Mouse (Mus musculus) heart, embryonic 14.5 days (tissue): ENCODE data around the gene Kcnk4. TPM values are rescaled to one million over a fixed set of nuclear protein-coding genes. Genes with fewer than 3 reads are reported as not detected.

Source experiments
- ATAC-seq: fragments of 200-750 bp; cut with Nextera tagmentation; 2 replicates; pipeline ENCODE4 v1.8.0; 2017; ENCODE audit warnings: low read depth, moderate TSS enrichment; ENCODE audit not compliant: insufficient number of reproducible peaks, insufficient read depth, low FRiP score
- H3K27ac ChIP-seq, 2 experiments: fragments of 200-500 bp in 1 of 2; fragments of 300-500 bp in 1 of 2; sonication (generic) in 1 of 2; replicated peaks in 1 of 2; 2 replicates each; pipeline ENCODE4 v1.5.1; 2012 to 2014; ENCODE audit warnings: low read depth in 2 of 2, low read length in 2 of 2, control low read depth in 1 of 2, mild to moderate bottlenecking in 1 of 2, mixed read lengths in 1 of 2; ENCODE audit not compliant: control insufficient read depth in 1 of 2, insufficient read depth in 1 of 2
- H3K27me3 ChIP-seq: fragments of 300-500 bp; sonication (generic); 2 replicates; pipeline ENCODE4 v1.6.1; 2014; ENCODE audit warnings: mild to moderate bottlenecking, low read length, control low read depth; ENCODE audit not compliant: control insufficient read depth, insufficient read depth
- H3K36me3 ChIP-seq: fragments of 300-500 bp; sonication (generic); 2 replicates; pipeline ENCODE4 v1.6.1; 2014; ENCODE audit warnings: mild to moderate bottlenecking, control low read depth, low read length, mixed read lengths; ENCODE audit not compliant: control insufficient read depth, insufficient read depth
- H3K4me1 ChIP-seq, 2 experiments: fragments of 200-500 bp in 1 of 2; fragments of 300-500 bp in 1 of 2; sonication (generic) in 1 of 2; 2 replicates each; pipeline ENCODE4 v1.6.1; 2012 to 2014; ENCODE audit warnings: low read length in 2 of 2, control low read depth in 1 of 2, mixed read lengths in 1 of 2; ENCODE audit not compliant: control insufficient read depth in 2 of 2, insufficient read depth in 2 of 2
- H3K4me2 ChIP-seq: fragments of 300-500 bp; sonication (generic); 2 replicates; pipeline ENCODE4 v1.6.1; 2014; ENCODE audit warnings: mild to moderate bottlenecking, low read length
- H3K4me3 ChIP-seq, 2 experiments: fragments of 200-500 bp in 1 of 2; fragments of 300-500 bp in 1 of 2; sonication (generic) in 1 of 2; 2 replicates each; pipeline ENCODE4 v1.5.1; 2012 to 2014; ENCODE audit warnings: low read length in 2 of 2, mild to moderate bottlenecking in 2 of 2, control low read depth in 1 of 2, low read depth in 1 of 2, moderate library complexity in 1 of 2; ENCODE audit not compliant: control insufficient read depth in 1 of 2, insufficient read depth in 1 of 2
- H3K9ac ChIP-seq: fragments of 300-500 bp; sonication (generic); 2 replicates; pipeline ENCODE4 v1.6.1; 2014; ENCODE audit warnings: mild to moderate bottlenecking, low read length
- H3K9me3 ChIP-seq: fragments of 300-500 bp; sonication (generic); 2 replicates; pipeline ENCODE4 v1.6.1; 2016; ENCODE audit warnings: low read length, control low read depth; ENCODE audit not compliant: control insufficient read depth
- WGBS: fragments of 180-500 bp; shearing (Covaris S2); extraction: QIAGEN DNeasy Blood & Tissue Kit; methylation state at CpG from one replicate; pipeline ENCODE4 v1.1.7; 2014; 5-methylcytosine and 5-hydroxymethylcytosine counted together
- polyA plus RNA-seq: library from polyadenylated mRNA; unstranded; fragments of >200 nt; fragmentation: Nextera tagmentation; extraction: Ambion mirVana; gene quantifications from 2 replicates; pipeline ENCODE4 v1.2.1, GENCODE M21; 2014

The Kcnk4 gene
- polyA plus RNA-seq, 1 experiment from 2014 or later: 0.27 TPM

- Histone ChIP-seq H3K9ac (peak within 1 kb of the TSS; percentile 94), H3K36me3 (peaks cover 20% of the 10 kb centered on the region), H3K9me3 (peaks cover 5% of the 10 kb centered on the region; the same call in 1 of the 2 replicates), H3K4me1 (peaks cover 16 to 45% of the 10 kb centered on the region in 2 experiments), H3K4me3 (peak within 1 kb of the TSS; percentile 80 to 82), H3K27me3 (peaks cover 24% of the 10 kb centered on the region), H3K27ac (peak within 1 kb of the TSS; percentile 87 to 96), H3K4me2 (peak within 1 kb of the TSS; percentile 85)
- under 1% methylated on average over 59 of the region's 66 CpGs for WGBS
- ATAC-seq: peak; percentile 93
Measured at GRCm38 (mm10) chr19:6921647-6922567, 12.4 kb downstream of the Kcnk4 start, which contains the start of gene Esrra. Gene Esrra, minus strand, starts transcription at chr19:6921813.

GRCm38 (mm10) chr19:6920741-6921636, 13.3 kb downstream of the Kcnk4 start:
- Histone ChIP-seq H3K9me3 (peaks cover under 1% of the 10 kb centered on the region; the same call in 1 of the 2 replicates), H3K27ac (peak overlapping the region; percentile 70 to 96), H3K4me2 (peak overlapping the region; percentile 85), H3K4me1 (peaks cover 16 to 36% of the 10 kb centered on the region in 2 experiments), H3K27me3 (peaks cover 15% of the 10 kb centered on the region), H3K9ac (peak overlapping the region; percentile 94), H3K4me3 (peak overlapping the region; percentile 80 to 82), H3K36me3 (peaks cover 28% of the 10 kb centered on the region)
- WGBS: 2% methylated on average over 44 of the region's 48 CpGs
- peak; percentile 0; the same call in 1 of the 2 replicates for ATAC-seq

DNA sequence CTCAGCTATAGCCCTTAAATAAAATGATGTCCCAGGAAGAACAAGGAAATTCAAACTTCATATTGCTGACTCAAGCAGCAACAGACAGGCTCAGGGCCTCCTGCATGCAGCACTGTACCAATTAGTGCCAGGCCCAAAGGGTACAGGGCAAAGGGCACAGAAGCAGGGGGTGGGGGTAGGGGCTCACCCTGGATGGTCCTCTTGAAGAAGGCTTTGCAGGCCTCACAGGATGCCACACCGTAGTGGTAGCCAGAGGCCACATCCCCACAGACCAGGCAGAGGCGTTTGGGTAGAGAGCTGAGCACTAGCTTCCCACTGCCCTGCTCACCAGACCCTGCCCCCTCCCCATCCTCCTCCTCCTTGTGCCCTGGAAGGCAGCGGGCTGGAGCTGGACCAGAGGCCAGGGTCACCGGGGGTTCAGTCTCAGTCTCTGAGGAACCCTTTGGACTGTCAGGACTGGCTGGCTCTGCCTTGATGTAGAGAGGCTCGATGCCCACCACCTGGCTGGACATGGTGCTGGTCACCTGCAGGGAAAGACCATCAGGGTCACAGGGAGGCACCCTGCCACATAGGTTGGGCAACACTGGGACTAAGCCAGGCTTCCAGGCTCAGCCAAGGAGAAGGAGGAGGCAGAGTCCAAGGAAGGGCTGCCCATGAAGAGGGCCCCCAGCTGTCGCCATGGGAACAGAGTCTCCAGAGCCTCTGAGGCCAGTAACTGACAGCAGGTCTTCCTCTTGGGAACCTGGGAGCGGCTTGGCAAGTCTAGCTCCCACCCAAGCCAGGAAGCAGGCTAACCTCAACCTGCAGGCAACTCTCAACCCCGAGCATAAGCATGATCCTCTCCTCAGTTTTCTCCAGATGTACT, 14.2 kb downstream of the Kcnk4 start:
- Histone ChIP-seq H3K36me3 (peaks cover 32% of the 10 kb centered on the region), H3K27ac (peak overlapping the region; percentile 7 to 96; a peak in 2 of 4 replicates), H3K4me3 (peak overlapping the region; percentile 80 to 82), H3K9me3 (no peaks in the 10 kb centered on the region), H3K9ac (peak overlapping the region; percentile 94), H3K4me2 (peak overlapping the region; percentile 85), H3K27me3 (peaks cover 6% of the 10 kb centered on the region), H3K4me1 (peaks cover 13 to 39% of the 10 kb centered on the region in 2 experiments)
- 40% methylated on average over 8 of the region's 8 CpGs for WGBS
- ATAC-seq: no peak

- Histone ChIP-seq H3K4me3 (no peak overlapping the region), H3K9ac (no peak overlapping the region; the same call in 1 of the 2 replicates), H3K36me3 (peaks cover 34% of the 10 kb centered on the region), H3K4me1 (peaks cover 13 to 32% of the 10 kb centered on the region in 2 experiments), H3K9me3 (no peaks in the 10 kb centered on the region), H3K27me3 (no peaks in the 10 kb centered on the region), H3K27ac (0 out of 4 replicates have a peak overlapping the region, but pooled peaks of 1 of the 2 experiments have one; percentile 96), H3K4me2 (peak overlapping the region; percentile 85)
- no peak for ATAC-seq
Measured at GRCm38 (mm10) chr19:6919431-6919830, 14.9 kb downstream of the Kcnk4 start.

GRCm38 (mm10) chr19:6918321-6918720, 16.0 kb downstream of the Kcnk4 start:
- H3K36me3 ChIP-seq: peaks cover 45% of the 10 kb centered on the region
- 93% methylated on average over 4 of the region's 4 CpGs for WGBS
- no peaks in the 10 kb centered on the region for H3K27me3 ChIP-seq
- no peak for ATAC-seq
- peaks cover 13 to 32% of the 10 kb centered on the region in 2 experiments for H3K4me1 ChIP-seq
- H3K9ac ChIP-seq: no peak overlapping the region
- no peaks in the 10 kb centered on the region for H3K9me3 ChIP-seq
- H3K4me2 ChIP-seq: no peak overlapping the region
- H3K4me3 ChIP-seq: no peak overlapping the region
- H3K27ac ChIP-seq: no peak overlapping the region

DNA sequence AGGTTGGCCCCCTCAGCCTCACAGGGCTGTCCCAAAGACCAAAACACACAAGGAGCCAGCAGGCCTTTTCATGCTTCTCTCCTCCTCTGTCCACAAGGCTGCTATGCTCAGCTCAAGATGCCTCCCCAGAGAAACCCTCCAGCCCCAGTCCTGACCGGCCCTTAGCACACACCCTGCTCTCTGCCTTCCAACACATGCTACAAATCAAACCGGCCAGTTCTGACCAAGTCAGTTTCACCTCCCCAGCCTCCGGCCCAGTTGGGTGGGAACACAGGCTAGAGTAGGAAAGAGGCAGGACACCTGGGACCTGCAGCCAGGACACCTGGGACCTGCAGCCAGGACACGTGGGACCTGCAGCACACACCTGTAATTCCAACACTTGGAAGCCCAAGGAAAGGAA, 17.8 kb downstream of the Kcnk4 start:
- Histone ChIP-seq H3K36me3 (peaks cover 64% of the 10 kb centered on the region), H3K4me1 (peaks cover 7 to 22% of the 10 kb centered on the region in 2 experiments), H3K9ac (0 out of 2 replicates have a peak overlapping the region, but pooled peaks have one; percentile 25), H3K4me2 (no peak overlapping the region), H3K9me3 (no peaks in the 10 kb centered on the region), H3K27ac (no peak overlapping the region), H3K27me3 (no peaks in the 10 kb centered on the region), H3K4me3 (no peak overlapping the region)
- 76% methylated on average over 4 of the region's 4 CpGs for WGBS
- no peak for ATAC-seq
